12 mouse cellular contexts compared by ENCODE assay signal in the genomic region with DNA sequence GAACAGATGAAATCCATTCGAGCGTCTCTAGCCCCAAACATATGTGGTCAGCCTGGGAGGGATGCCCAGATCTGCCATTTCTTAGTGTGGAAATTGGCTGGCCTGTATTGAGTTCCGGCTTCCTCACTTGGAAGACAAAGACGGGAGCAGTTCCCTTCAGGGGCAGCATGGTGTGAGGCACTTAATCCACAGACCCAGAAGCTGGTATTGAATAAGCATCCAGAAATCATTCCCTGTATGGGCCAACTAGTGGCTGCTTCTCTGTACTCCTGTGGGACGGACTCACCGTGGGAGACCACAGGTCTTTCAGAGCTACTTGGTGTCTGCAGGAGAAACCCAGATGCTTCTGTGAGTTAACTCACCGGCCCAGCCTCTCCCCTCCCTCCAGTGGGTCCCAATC. TPM values are rescaled to one million over a fixed set of nuclear protein-coding genes. Genes with fewer than 3 reads are reported as not detected.
DNase-seq lines count a peak whose midpoint lies in the region; ATAC-seq and TF ChIP-seq lines count a peak whose summit lies in the region.
"Had no signal": no experiment of that assay in that cellular context is flagged by ENCODE, and none has a peak within 500 bp of the region (broad histone marks: within the 10 kb centered on the region; RNA-seq: fewer than 3 reads in every experiment).

No protein-coding gene starts in this region.

- no peaks in the 10 kb centered on the region for H3K27me3 ChIP-seq in stomach, embryonic 14.5 days (ENCODE audit: control insufficient read depth, insufficient read depth, low read length)
- H3K27me3 ChIP-seq in stomach, postnatal 0 days (ENCODE audit: control insufficient read depth, insufficient read depth, low read length), result no peaks in the 10 kb centered on the region
- H3K27me3 ChIP-seq in forebrain, postnatal 0 days (ENCODE audit: insufficient read depth, low read length), result no peaks in the 10 kb centered on the region
- no peaks in the 10 kb centered on the region for H3K27me3 ChIP-seq in liver, embryonic 12.5 days (replicated peaks)
- H3K27me3 ChIP-seq: intestine, embryonic 15.5 days had no signal

- no peak for TF ChIP-seq EP300 in stomach, postnatal 0 days (optimal IDR thresholded peaks at IDR 0.05)

- H3K27ac ChIP-seq in stomach, embryonic 14.5 days (ENCODE audit: low read length), result 0 out of 2 replicates have a peak overlapping the region, but pooled peaks have one; percentile 27
- no peak overlapping the region for H3K27ac ChIP-seq in stomach, postnatal 0 days (replicated peaks)
- no peak overlapping the region for H3K27ac ChIP-seq in forebrain, postnatal 0 days (ENCODE audit: low read depth, low read length)
- no peak overlapping the region for H3K27ac ChIP-seq in liver, embryonic 12.5 days
- H3K27ac ChIP-seq: heart, embryonic 10.5 days; intestine, embryonic 15.5 days had no signal

- ATAC-seq in stomach, embryonic 14.5 days (ENCODE audit: insufficient number of reproducible peaks, insufficient read depth, low FRiP score, low read depth), result no peak
- ATAC-seq in stomach, postnatal 0 days (ENCODE audit: low FRiP score, low TSS enrichment), result no peak
- ATAC-seq in forebrain, postnatal 0 days, result peak; percentile 75
- ATAC-seq in liver, embryonic 12.5 days, result no peak
- ATAC-seq: intestine, embryonic 15.5 days had no signal

- WGBS in stomach, embryonic 14.5 days, result 60% methylated on average over 7 of the region's 7 CpGs
- 52% methylated on average over 7 of the region's 7 CpGs for WGBS in stomach, postnatal 0 days
- WGBS in forebrain, postnatal 0 days, result 20% methylated on average over 7 of the region's 7 CpGs
- WGBS in liver, embryonic 12.5 days (ENCODE audit: insufficient replicate concordance), result 58% methylated on average over 7 of the region's 7 CpGs

- H3K9ac ChIP-seq in stomach, embryonic 14.5 days (replicated peaks; ENCODE audit: low read depth, low read length), result no peak overlapping the region
- H3K9ac ChIP-seq in stomach, postnatal 0 days (ENCODE audit: low read length), result no peak overlapping the region
- no peak overlapping the region for H3K9ac ChIP-seq in forebrain, postnatal 0 days
- no peak overlapping the region for H3K9ac ChIP-seq in liver, embryonic 12.5 days
- H3K9ac ChIP-seq: intestine, embryonic 15.5 days had no signal

- no peak for DNase-seq in stomach, postnatal 0 days (ENCODE audit: low spot score)
- peak; percentile 92 for DNase-seq in cerebellum, postnatal 10 days
- DNase-seq in forebrain, postnatal 0 days, result peak; percentile 60
- DNase-seq in embryo, embryonic 10.5 days (ENCODE audit: low spot score), result no peak
- no peak for DNase-seq in adrenal gland, adult (ENCODE audit: inconsistent age in 2 of 2, low spot score in 1 of 2)
- DNase-seq: liver; spleen, adult 18-20 months; thymus, adult 2 months had no signal

- H3K4me2 ChIP-seq in stomach, embryonic 14.5 days (replicated peaks; ENCODE audit: low read depth, low read length), result no peak overlapping the region
- H3K4me2 ChIP-seq in stomach, postnatal 0 days (replicated peaks; ENCODE audit: low read depth), result no peak overlapping the region
- H3K4me2 ChIP-seq in forebrain, postnatal 0 days (ENCODE audit: low read depth), result 0 out of 2 replicates have a peak overlapping the region, but pooled peaks have one; percentile 4
- H3K4me2 ChIP-seq in liver, embryonic 12.5 days, result no peak overlapping the region
- H3K4me2 ChIP-seq: intestine, embryonic 15.5 days had no signal

- H3K4me1 ChIP-seq in stomach, embryonic 14.5 days (ENCODE audit: control insufficient read depth, insufficient read depth, low read length), result no peaks in the 10 kb centered on the region
- H3K4me1 ChIP-seq in stomach, postnatal 0 days (replicated peaks; ENCODE audit: control insufficient read depth, insufficient read depth), result no peaks in the 10 kb centered on the region
- H3K4me1 ChIP-seq in forebrain, postnatal 0 days (ENCODE audit: insufficient read depth), result peaks cover 11% of the 10 kb centered on the region
- H3K4me1 ChIP-seq in liver, embryonic 12.5 days, result no peaks in the 10 kb centered on the region
- H3K4me1 ChIP-seq: heart, embryonic 10.5 days; intestine, embryonic 15.5 days had no signal

- TF ChIP-seq CTCF in stomach, postnatal 0 days (IDR thresholded peaks at IDR 0.05; ENCODE audit: low read depth), result no peak
- peak; percentile 7; the same call in 1 of the 2 replicates for TF ChIP-seq CTCF in forebrain, postnatal 0 days (IDR thresholded peaks at IDR 0.05; ENCODE audit: low read depth)

- no peaks in the 10 kb centered on the region for H3K36me3 ChIP-seq in stomach, embryonic 14.5 days (ENCODE audit: control insufficient read depth, insufficient read depth, low read length)
- H3K36me3 ChIP-seq in stomach, postnatal 0 days (ENCODE audit: control insufficient read depth, insufficient read depth, low read length), result no peaks in the 10 kb centered on the region
- peaks cover 14% of the 10 kb centered on the region for H3K36me3 ChIP-seq in forebrain, postnatal 0 days (ENCODE audit: insufficient read depth)
- H3K36me3 ChIP-seq in liver, embryonic 12.5 days, result no peaks in the 10 kb centered on the region
- H3K36me3 ChIP-seq: heart, embryonic 10.5 days; intestine, embryonic 15.5 days had no signal

- no peaks in the 10 kb centered on the region for H3K9me3 ChIP-seq in stomach, embryonic 14.5 days (ENCODE audit: control insufficient read depth, low read depth, low read length)
- H3K9me3 ChIP-seq in stomach, postnatal 0 days (ENCODE audit: control insufficient read depth, low read length), result no peaks in the 10 kb centered on the region
- no peaks in the 10 kb centered on the region for H3K9me3 ChIP-seq in forebrain, postnatal 0 days (ENCODE audit: low read length)
- no peaks in the 10 kb centered on the region for H3K9me3 ChIP-seq in liver, embryonic 12.5 days (replicated peaks)
- H3K9me3 ChIP-seq: heart, embryonic 10.5 days; intestine, embryonic 15.5 days had no signal

- no peak overlapping the region for H3K4me3 ChIP-seq in stomach, embryonic 14.5 days (ENCODE audit: low read depth, low read length)
- no peak overlapping the region for H3K4me3 ChIP-seq in stomach, postnatal 0 days (ENCODE audit: low read depth, low read length)
- H3K4me3 ChIP-seq in forebrain, postnatal 0 days (ENCODE audit: low read depth, low read length), result no peak overlapping the region
- H3K4me3 ChIP-seq in liver, embryonic 12.5 days, result no peak overlapping the region
- H3K4me3 ChIP-seq: heart, embryonic 10.5 days; intestine, embryonic 15.5 days had no signal

RNA-seq across cellular contexts. Expression of a gene that starts 8.5 kb away (rescaled TPM):
- 10.8 and 11.6 TPM in 2 replicates for polyA plus RNA-seq in stomach, embryonic 14.5 days (2014; fragmentation: Nextera tagmentation; extraction: Ambion mirVana)
- 2.8 TPM in 2 replicates for polyA plus RNA-seq in stomach, postnatal 0 days (2015; fragmentation: Nextera tagmentation; extraction: Ambion mirVana)
- total RNA-seq in forebrain, postnatal 0 days (2014; rRNA removed), result 349 and 408 TPM in 2 replicates
- 112 and 163 TPM in 2 replicates for polyA plus RNA-seq in forebrain, postnatal 0 days (2015; fragmentation: Nextera tagmentation; extraction: Ambion mirVana)
- 0.20 and 0.21 TPM in 2 replicates for polyA plus RNA-seq in liver, embryonic 12.5 days (2016; fragmentation: Nextera tagmentation; extraction: Ambion mirVana)

Comparison
In these comparisons a context has a peak if more than half of its experiments do, and no peak if none do; other contexts are left out.
1. DNase-seq: peak in cerebellum, postnatal 10 days (2 of 2) and forebrain, postnatal 0 days (single experiment); none in stomach, postnatal 0 days (single experiment), embryo, embryonic 10.5 days (single experiment) and adrenal gland, adult (0 of 2).